Mouse (Mus musculus) liver, embryonic 12.5 days (tissue): Measurements from ENCODE around the gene Mxi1. TPM values are rescaled to one million over a fixed set of nuclear protein-coding genes. Genes with fewer than 3 reads are reported as not detected.
"Not testable (repeated sequence)": the region's sequence is repeated elsewhere in the genome, so short reads cannot be mapped to it uniquely, and the experiment has no call there.

Experiments
- ATAC-seq: fragments of 200-750 bp; cut with Nextera tagmentation; 2 replicates; pipeline ENCODE4 v1.8.0; 2017; ENCODE audit warnings: moderate number of reproducible peaks, mild to moderate bottlenecking, moderate library complexity
- H3K27ac ChIP-seq: fragments of 300-500 bp; sonication (generic); 2 replicates; pipeline ENCODE4 v1.5.1; 2016; ENCODE audit warnings: mild to moderate bottlenecking
- H3K27me3 ChIP-seq: fragments of 300-500 bp; sonication (generic); replicated peaks from 2 replicates; pipeline ENCODE4 v1.6.1; 2016; ENCODE audit warnings: mild to moderate bottlenecking, moderate library complexity
- H3K36me3 ChIP-seq: fragments of 300-500 bp; sonication (generic); 2 replicates; pipeline ENCODE4 v1.6.1; 2016; ENCODE audit warnings: mild to moderate bottlenecking, moderate library complexity
- H3K4me1 ChIP-seq: fragments of 300-500 bp; sonication (generic); 2 replicates; pipeline ENCODE4 v1.6.1; 2016
- H3K4me2 ChIP-seq: fragments of 300-500 bp; sonication (generic); 2 replicates; pipeline ENCODE4 v1.6.1; 2016; ENCODE audit warnings: mild to moderate bottlenecking, moderate library complexity
- H3K4me3 ChIP-seq: fragments of 300-500 bp; sonication (generic); 2 replicates; pipeline ENCODE4 v1.5.1; 2016; ENCODE audit warnings: mild to moderate bottlenecking, moderate library complexity
- H3K9ac ChIP-seq: fragments of 300-500 bp; sonication (generic); 2 replicates; pipeline ENCODE4 v1.6.1; 2016; ENCODE audit warnings: mild to moderate bottlenecking, moderate library complexity
- H3K9me3 ChIP-seq: fragments of 300-500 bp; sonication (generic); replicated peaks from 2 replicates; pipeline ENCODE4 v1.6.1; 2016; ENCODE audit warnings: mild to moderate bottlenecking, moderate library complexity
- WGBS: fragments of 180-500 bp; shearing (Covaris S2); methylation state at CpG from one replicate; pipeline ENCODE4 v1.1.7; 2016; ENCODE audit not compliant: insufficient replicate concordance; 5-methylcytosine and 5-hydroxymethylcytosine counted together
- polyA plus RNA-seq: library from polyadenylated mRNA; unstranded; fragments of >200 nt; fragmentation: Nextera tagmentation; extraction: Ambion mirVana; gene quantifications from 2 replicates; pipeline ENCODE4 v1.2.1, GENCODE M21; 2016

Mxi1 gene
- polyA plus RNA-seq, 1 experiment from 2014 or later = 38.3 TPM

DNA sequence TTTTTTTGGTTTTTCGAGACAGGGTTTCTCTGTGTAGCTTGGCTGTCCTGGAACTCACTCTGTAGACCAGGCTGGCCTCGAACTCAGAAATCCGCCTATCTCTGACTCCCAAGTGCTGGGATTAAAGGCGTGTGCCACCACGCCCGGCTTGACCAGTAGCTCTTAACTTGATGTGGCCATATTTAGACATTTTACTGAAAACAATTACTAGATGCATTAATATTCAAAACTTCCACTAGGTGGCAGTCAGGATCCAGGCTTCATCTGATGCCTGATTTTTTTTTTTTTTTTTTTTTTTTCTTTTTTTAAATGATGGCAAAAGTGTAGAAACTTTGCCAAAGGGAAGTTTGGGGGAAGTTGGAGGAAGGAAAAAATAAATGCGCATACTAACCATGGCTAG lies 84.2 kb downstream of the Mxi1 start:
- ATAC-seq = no peak
- no peak overlapping the region for H3K4me3 ChIP-seq
- no peak overlapping the region for H3K4me2 ChIP-seq
- WGBS = 14% methylated on average over 7 of the region's 7 CpGs
- no peaks in the 10 kb centered on the region for H3K9me3 ChIP-seq
- H3K27me3 ChIP-seq = no peaks in the 10 kb centered on the region
- no peak overlapping the region for H3K9ac ChIP-seq
- no peak overlapping the region for H3K27ac ChIP-seq
- no peaks in the 10 kb centered on the region for H3K36me3 ChIP-seq
- peaks cover 38% of the 10 kb centered on the region for H3K4me1 ChIP-seq

GRCm38 (mm10) chr19:53394956-53395355 lies 84.6 kb downstream of the Mxi1 start:
- WGBS = 64% methylated on average over 3 of the region's 3 CpGs
- H3K27ac ChIP-seq, H3K9me3 ChIP-seq, H3K4me3 ChIP-seq, ATAC-seq, H3K36me3 ChIP-seq, H3K27me3 ChIP-seq, H3K9ac ChIP-seq, H3K4me2 ChIP-seq: not testable (repeated sequence)
- H3K4me1 ChIP-seq = peaks cover 38% of the 10 kb centered on the region

DNA sequence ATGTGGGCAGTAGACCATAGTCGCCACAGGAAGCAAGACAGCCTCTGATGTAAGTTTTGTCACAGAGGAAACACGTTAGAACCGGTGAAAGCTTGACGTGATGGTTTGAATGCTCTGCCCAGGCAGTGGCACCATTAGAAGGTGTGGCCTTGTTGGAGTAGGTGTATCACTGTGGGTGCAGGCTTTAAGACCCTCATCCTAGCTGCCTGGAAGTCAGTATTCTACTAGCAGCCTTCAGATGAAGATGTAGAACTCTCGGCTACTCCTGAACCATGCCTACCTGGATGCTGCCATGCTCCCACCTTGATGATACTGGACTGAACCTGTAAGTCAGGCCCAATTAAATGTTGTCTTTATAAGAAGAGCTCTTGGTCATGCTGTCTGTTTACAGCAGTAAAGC lies 85.5 kb downstream of the Mxi1 start:
- WGBS = 53% methylated on average over 5 of the region's 5 CpGs
- H3K4me1 ChIP-seq = peaks cover 38% of the 10 kb centered on the region
- H3K27ac ChIP-seq, H3K4me3 ChIP-seq, H3K9ac ChIP-seq, ATAC-seq, H3K4me2 ChIP-seq, H3K9me3 ChIP-seq, H3K27me3 ChIP-seq, H3K36me3 ChIP-seq: not testable (repeated sequence)

DNA sequence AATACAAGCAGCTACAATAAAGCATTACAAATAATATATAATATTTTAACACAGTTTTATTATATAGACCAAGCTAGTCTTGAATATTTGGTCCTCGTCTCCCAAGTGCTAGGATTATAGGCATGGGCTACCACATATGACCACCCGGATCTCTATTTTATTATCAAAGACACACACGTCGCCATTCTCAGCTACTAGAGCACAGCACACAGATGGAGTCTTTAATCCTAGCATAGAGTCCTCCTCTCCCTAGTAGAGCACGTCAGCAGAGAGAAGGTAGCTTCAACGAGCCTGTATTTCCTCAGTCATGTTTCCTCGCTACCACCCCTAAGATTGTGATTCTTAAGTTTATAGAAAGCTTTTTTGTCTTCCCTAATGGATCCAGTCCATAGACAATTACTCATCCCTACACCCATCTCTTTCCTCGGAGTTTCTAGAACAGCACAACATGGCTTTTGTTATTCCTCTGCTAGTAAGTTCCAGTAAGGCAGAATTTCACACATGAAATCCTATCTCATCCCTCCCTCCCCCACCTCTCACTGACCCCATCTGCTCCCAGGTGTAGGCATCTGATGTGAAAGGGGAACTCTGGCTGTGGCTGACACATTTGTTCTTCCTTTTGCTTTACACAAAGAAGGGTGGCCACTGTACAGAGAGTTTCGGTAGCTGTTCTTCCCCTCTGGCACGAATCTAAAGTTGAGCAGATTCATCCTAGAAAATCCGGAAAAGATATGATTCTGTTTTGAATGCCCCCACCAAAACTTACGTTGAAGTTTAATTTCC lies 87.3 kb downstream of the Mxi1 start:
- WGBS = 68% methylated on average over 12 of the region's 12 CpGs

DNA sequence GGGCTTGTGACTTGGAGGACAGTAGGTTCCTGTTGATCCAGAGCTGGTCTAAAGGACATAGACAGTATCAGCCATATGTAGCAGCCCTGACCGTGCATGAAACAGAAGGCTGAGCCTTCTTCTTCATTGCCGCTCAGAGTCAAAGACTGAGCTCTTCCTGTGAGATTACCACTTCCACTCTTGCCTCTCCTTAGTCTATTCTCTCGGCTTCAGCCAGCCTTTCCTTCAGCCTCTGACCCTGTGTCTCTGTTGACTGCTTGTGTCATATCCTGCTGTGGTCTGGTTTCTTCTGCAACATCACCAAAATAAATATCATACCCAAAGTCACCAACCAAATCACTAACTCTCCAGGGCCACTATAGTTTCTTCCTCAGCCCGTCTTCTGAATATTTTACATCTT lies 88.9 kb downstream of the Mxi1 start:
- H3K27ac ChIP-seq = no peak overlapping the region
- WGBS = 32% methylated on average over 4 of the region's 4 CpGs
- no peak for ATAC-seq
- H3K4me1 ChIP-seq = peaks cover 9% of the 10 kb centered on the region
- H3K27me3 ChIP-seq = no peaks in the 10 kb centered on the region
- H3K4me3 ChIP-seq = no peak overlapping the region
- H3K4me2 ChIP-seq = no peak overlapping the region
- H3K36me3 ChIP-seq = no peaks in the 10 kb centered on the region
- no peak overlapping the region for H3K9ac ChIP-seq
- H3K9me3 ChIP-seq = no peaks in the 10 kb centered on the region

More for the DNA sequence above, 87.3 kb downstream of the Mxi1 start:
- H3K4me2 ChIP-seq = no peak overlapping the region
- H3K36me3 ChIP-seq = no peaks in the 10 kb centered on the region
- no peak overlapping the region for H3K9ac ChIP-seq
- ATAC-seq = no peak
- H3K4me3 ChIP-seq = no peak overlapping the region
- H3K27me3 ChIP-seq = no peaks in the 10 kb centered on the region
- H3K4me1 ChIP-seq = peaks cover 23% of the 10 kb centered on the region
- no peaks in the 10 kb centered on the region for H3K9me3 ChIP-seq
- no peak overlapping the region for H3K27ac ChIP-seq

DNA sequence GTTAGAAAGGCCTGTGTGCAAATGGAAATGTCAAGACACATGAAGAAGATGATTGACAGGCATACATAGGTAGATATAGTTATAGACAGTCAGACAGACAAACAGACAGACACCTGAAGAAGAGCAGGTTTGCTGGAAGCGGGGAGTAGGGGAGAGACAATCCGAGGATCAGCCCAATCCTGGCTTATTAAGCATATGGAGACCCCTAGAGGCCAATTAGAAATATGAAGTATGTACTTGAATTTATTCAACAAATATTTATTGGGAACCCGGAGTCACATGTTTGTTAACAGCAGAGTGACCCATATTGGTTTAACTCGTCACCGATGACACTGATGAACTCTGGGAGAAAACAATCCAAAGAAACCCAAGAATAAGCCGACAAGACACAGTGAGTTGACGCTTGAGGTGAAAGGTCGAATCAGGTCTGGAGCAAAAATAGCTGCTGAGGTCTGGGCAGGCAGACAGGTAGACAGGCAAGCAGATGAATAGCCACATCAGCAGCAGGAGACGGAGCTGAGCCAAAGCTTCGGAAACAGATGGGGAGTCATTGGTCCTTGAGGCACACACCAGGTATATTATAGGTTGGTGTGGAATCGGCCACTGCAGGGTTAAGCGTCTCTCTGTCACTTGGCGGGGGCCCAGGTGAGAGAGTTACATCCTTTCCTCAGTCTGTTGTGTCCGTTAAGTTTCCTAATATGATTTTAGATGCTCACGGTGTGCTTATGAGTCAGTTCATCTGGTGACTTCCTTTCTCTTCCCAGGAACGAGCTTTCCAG lies 90.2 kb downstream of the Mxi1 start:
- no peak overlapping the region for H3K27ac ChIP-seq
- H3K9me3 ChIP-seq = no peaks in the 10 kb centered on the region
- H3K4me2 ChIP-seq = no peak overlapping the region
- no peaks in the 10 kb centered on the region; the same call in 1 of the 2 replicates for H3K4me1 ChIP-seq
- 74% methylated on average over 16 of the region's 16 CpGs for WGBS
- no peak for ATAC-seq
- H3K4me3 ChIP-seq = no peak overlapping the region
- H3K9ac ChIP-seq = no peak overlapping the region
- no peaks in the 10 kb centered on the region for H3K27me3 ChIP-seq
- H3K36me3 ChIP-seq = no peaks in the 10 kb centered on the region

DNA sequence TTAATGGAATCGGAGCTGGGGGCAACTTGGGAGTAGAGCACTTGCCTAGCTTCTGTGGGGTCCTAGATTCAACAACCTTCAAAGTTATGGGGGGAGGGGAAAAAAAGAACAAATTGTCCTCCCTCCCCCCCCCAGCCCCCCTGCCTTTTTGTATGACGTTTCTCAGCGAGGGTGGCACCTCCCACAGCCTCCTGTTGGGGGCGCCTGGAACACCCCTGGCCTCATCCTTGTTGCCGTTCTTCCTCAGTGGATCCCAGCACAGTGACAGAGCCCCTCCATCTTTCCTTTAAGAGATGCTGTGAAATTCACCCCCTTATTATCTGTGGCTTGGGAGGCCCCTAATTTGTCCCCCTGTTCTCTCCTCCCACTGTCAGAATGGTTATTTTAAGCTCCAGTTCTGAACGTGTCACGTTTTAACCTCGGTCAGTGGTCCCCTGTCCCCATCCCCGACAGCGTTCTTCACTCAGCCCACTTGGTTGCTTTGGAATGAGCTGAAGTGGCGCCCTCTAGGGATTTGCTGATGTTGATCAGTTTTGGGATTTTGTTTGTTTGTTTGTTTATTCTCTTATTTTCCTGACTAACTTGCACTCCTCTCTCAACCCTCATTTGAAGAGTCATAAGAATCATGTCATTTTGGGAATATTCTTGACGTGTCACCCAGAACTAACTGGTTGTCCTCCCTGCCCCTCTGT lies 92.6 kb downstream of the Mxi1 start:
- whole genome bisulfite sequencing = 36% methylated on average over 12 of the region's 12 CpGs
- no peaks in the 10 kb centered on the region for H3K36me3 ChIP-seq
- ATAC-seq = no peak
- H3K9ac ChIP-seq = no peak overlapping the region
- no peaks in the 10 kb centered on the region for H3K9me3 ChIP-seq
- no peak overlapping the region for H3K4me2 ChIP-seq
- H3K27me3 ChIP-seq = no peaks in the 10 kb centered on the region
- no peak overlapping the region for H3K4me3 ChIP-seq
- H3K4me1 ChIP-seq = no peaks in the 10 kb centered on the region; the same call in 1 of the 2 replicates
- H3K27ac ChIP-seq = no peak overlapping the region

DNA sequence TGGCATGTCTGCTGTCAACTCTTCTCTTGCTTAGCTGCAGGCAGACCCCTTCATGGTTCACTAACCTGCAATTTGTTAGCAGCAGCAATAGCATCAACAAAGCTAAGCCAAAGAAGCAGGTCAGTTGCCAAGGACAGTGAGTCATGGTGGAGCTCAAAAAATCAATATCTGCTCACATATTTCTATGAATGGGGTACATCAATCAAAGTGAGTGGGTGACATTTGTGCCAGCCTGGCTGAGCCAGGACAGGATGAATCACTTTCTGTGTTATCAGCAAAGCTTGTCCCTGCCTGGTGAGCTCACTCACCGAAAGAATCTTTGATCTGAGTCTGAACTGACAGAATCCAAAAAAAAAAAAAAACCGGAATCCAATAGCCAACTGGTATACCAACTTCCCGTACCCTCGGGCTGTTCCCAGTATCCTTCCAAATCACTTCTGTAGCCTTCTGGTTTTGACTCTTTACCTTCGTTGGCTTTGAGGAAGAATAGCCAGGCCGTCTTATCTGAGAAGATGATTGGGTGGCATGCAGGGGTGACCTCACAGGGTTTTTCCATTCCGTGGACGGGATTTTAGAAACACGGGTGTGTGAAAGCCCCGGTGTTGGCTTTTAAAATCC lies 94.0 kb downstream of the Mxi1 start:
- 69% methylated on average over 10 of the region's 10 CpGs for WGBS
- H3K27ac ChIP-seq = no peak overlapping the region
- no peak overlapping the region for H3K9ac ChIP-seq
- H3K4me3 ChIP-seq = no peak overlapping the region
- no peak for ATAC-seq
- no peaks in the 10 kb centered on the region for H3K9me3 ChIP-seq
- H3K27me3 ChIP-seq = no peaks in the 10 kb centered on the region
- no peaks in the 10 kb centered on the region for H3K36me3 ChIP-seq
- no peak overlapping the region for H3K4me2 ChIP-seq
- peaks cover under 1% of the 10 kb centered on the region for H3K4me1 ChIP-seq

- ATAC-seq = no peak
- no peaks in the 10 kb centered on the region for H3K9me3 ChIP-seq
- H3K27me3 ChIP-seq = no peaks in the 10 kb centered on the region
- WGBS = 63% methylated on average over 18 of the region's 18 CpGs
- H3K4me2 ChIP-seq = no peak overlapping the region
- no peak overlapping the region for H3K9ac ChIP-seq
- no peak overlapping the region for H3K4me3 ChIP-seq
- no peak overlapping the region for H3K27ac ChIP-seq
- no peaks in the 10 kb centered on the region for H3K36me3 ChIP-seq
- peaks cover 6% of the 10 kb centered on the region for H3K4me1 ChIP-seq
These were observed 94.6 kb downstream of the Mxi1 start for GRCm38 (mm10) chr19:53404837-53405356.

- Histone ChIP-seq H3K9me3 (no peaks in the 10 kb centered on the region), H3K4me1 (peaks cover 11% of the 10 kb centered on the region), H3K27ac (no peak overlapping the region), H3K36me3 (no peaks in the 10 kb centered on the region), H3K9ac (no peak overlapping the region), H3K4me2 (no peak overlapping the region), H3K4me3 (no peak overlapping the region), H3K27me3 (no peaks in the 10 kb centered on the region)
- no peak for ATAC-seq
- WGBS = 23% methylated on average over 2 of the region's 2 CpGs
These were observed 95.5 kb downstream of the Mxi1 start for GRCm38 (mm10) chr19:53405810-53406209.

- ATAC-seq = no peak
- Histone ChIP-seq H3K9ac (no peak overlapping the region), H3K4me2 (no peak overlapping the region), H3K27ac (no peak overlapping the region), H3K4me1 (peaks cover 16% of the 10 kb centered on the region), H3K36me3 (no peaks in the 10 kb centered on the region), H3K4me3 (no peak overlapping the region), H3K9me3 (no peaks in the 10 kb centered on the region), H3K27me3 (no peaks in the 10 kb centered on the region)
- 24% methylated on average over 2 of the region's 2 CpGs for WGBS
These were observed 97.0 kb downstream of the Mxi1 start for GRCm38 (mm10) chr19:53407350-53407749.
